Mouse (Mus musculus) erythroblast, embryonic 14.5 days (primary cell): ENCODE measurements around the gene Isy1. TPM values are rescaled to one million over a fixed set of nuclear protein-coding genes. Genes with fewer than 3 reads are reported as not detected.

ENCODE experiments used
- H3K27me3 ChIP-seq: 2 replicates; pipeline ENCODE4 v1.6.1; 2012; ENCODE audit warnings: inconsistent platforms; ENCODE audit not compliant: control insufficient read depth
- H3K36me3 ChIP-seq: 2 replicates; pipeline ENCODE4 v1.6.1; 2012; ENCODE audit warnings: mild to moderate bottlenecking, inconsistent platforms; ENCODE audit not compliant: control insufficient read depth
- H3K4me1 ChIP-seq: 2 replicates; pipeline ENCODE4 v1.6.1; 2012; ENCODE audit warnings: inconsistent platforms; ENCODE audit not compliant: control insufficient read depth
- H3K4me3 ChIP-seq: replicated peaks from 2 replicates; pipeline ENCODE3; 2012; ENCODE audit warnings: moderate library complexity, mild to moderate bottlenecking, inconsistent platforms
- H3K9me3 ChIP-seq: 2 replicates; pipeline ENCODE4 v1.6.1; 2012; ENCODE audit warnings: low read length, inconsistent platforms, mixed read lengths; ENCODE audit not compliant: control insufficient read depth
- GATA1 ChIP-seq: IDR thresholded peaks from 2 replicates; pipeline ENCODE4 v1.6.1; 2012; ENCODE audit warnings: low read length, inconsistent platforms, mixed read lengths
- TAL1 ChIP-seq: IDR thresholded peaks from 3 replicates; pipeline ENCODE4 v1.6.1; 2012; ENCODE audit warnings: low read length, inconsistent platforms, mixed read lengths
- polyA plus RNA-seq: library from polyadenylated mRNA; stranded (reverse); fragments of >175 nt; gene quantifications from 2 replicates; pipeline ENCODE4 v1.2.3, GENCODE M21; 2012

The Isy1 gene
- 2.4 and 2.6 TPM in 2 replicates for polyA plus RNA-seq

DNA sequence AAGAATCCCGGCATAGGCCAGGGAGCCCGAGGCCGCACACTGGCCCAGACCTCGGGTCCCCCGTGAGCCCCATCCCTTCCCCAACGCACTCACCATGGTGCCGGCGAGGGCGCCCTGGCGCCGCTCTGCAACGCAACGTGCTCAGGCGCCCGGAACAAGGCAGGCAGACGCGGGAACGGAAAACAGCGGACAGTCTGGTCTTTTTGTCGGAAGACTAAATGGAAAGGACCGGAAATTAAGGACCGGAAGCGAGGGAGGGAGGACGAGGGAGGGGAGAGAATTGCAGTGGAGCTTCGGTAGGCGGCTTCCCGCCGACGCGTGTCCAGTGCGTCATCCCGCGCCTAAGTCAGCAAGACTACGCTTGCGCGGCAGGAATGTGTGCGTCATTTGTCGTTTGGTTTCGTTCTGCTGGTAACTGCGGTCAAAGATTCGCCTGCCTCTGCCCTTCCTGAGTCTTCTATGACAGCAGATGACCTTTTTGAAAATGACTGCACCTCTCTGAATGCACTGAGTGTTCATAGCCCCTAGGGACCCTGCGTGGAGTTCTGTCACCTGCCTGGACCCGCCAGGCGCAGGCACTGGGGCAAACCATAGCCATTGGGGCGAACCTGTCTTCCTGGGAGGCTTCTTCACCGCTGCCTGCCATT, at the start of gene Isy1:
Gene Isy1, minus strand, starts transcription at position 248 of the 647 bp plus-strand sequence.
- TF ChIP-seq TAL1 (no peak), GATA1 (no peak)
- Histone ChIP-seq H3K9me3 (no peaks in the 10 kb centered on the region), H3K36me3 (peaks cover 69% of the 10 kb centered on the region)

DNA sequence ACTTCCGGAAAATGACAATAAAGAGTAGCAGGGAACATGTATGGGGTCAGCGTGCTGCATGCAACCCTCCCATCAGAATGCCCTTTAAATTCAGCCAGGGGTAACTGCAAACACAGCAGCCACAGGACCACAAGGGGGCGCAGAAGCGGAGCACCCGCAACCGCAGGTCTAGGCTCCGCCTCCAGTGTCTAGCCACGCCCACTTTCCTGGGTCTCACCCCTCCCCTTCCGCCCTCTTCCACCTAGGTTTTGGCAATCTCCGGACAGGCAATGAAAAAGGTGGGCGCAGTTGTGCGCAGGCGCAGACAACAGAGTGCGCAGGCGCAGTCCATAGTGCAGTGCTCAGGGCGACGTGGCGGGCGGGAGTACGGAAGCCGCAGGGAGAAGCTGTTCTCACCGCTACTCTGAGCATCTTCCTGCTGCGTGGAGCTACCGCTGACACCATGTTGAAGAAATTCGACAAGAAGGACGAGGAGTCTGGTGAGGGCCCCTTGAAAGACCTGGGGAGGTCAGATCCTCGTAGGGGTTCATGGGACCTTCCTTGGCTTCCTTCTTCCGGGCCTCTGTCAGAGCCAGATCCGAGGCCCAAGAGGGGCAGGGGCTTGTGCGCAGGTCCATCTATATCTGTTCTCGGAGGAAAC, 49.1 kb upstream of the Isy1 start, which contains the start of gene Copg1:
Gene Copg1, plus strand, starts transcription at position 221 of the 640 bp plus-strand sequence.
- peaks cover 2% of the 10 kb centered on the region; the same call in 1 of the 2 replicates for H3K27me3 ChIP-seq
- TF ChIP-seq TAL1 (no peak), GATA1 (no peak)
- H3K4me1 ChIP-seq, result peaks cover 21% of the 10 kb centered on the region
- no peaks in the 10 kb centered on the region for H3K9me3 ChIP-seq
- peak within 1 kb of the TSS; percentile 78 for H3K4me3 ChIP-seq
- peaks cover 42% of the 10 kb centered on the region for H3K36me3 ChIP-seq

More for the DNA sequence above, at the start of gene Isy1:
- H3K4me1 ChIP-seq, result peaks cover 50% of the 10 kb centered on the region
- H3K27me3 ChIP-seq, result no peaks in the 10 kb centered on the region
- H3K4me3 ChIP-seq, result peak within 1 kb of the TSS; percentile 80

DNA sequence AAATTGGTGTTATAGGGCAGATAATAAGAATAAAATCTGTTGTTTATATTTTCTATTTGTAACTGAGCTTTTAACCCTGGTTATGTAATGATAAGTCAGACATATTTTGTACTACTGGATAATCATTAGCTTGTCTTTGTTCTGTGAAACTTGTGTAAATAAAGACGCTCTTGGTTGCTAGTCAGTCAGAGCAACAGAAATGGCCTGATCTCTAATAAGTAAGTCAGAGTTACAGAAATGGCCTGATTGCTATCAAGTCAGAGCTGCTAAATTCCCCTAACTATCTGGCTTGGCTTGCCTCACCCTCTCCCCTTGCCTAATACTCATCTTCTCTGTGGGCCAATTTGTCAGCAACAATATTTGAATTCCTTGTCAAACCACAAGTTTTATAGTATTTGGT, 48.1 kb upstream of the Isy1 start:
- TF ChIP-seq GATA1 (no peak), TAL1 (no peak)

DNA sequence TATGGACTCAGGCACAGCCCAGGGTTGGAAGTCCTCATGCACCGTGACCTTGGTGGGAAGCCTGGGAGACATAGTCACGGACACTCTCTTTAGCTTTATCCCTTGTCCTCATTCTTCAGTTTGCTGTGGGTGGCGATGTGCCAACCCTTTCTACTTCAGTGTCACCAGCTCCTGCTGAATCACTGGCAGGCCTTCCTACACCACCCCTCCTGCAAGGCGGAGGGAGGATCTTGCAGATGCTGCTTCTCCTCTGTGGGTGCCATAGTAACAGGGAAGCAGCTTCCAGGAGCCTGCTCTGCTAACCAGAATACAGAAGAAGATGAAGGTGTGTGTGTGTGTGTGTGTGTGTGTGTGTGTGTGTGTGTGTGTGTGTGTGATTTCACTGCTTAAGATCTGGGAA, 44.2 kb upstream of the Isy1 start:
- H3K9me3 ChIP-seq, result no peaks in the 10 kb centered on the region
- peaks cover 11% of the 10 kb centered on the region for H3K4me1 ChIP-seq
- peaks cover 4% of the 10 kb centered on the region; the same call in 1 of the 2 replicates for H3K27me3 ChIP-seq
- no peak overlapping the region for H3K4me3 ChIP-seq
- no peaks in the 10 kb centered on the region for H3K36me3 ChIP-seq
- TF ChIP-seq GATA1 (no peak), TAL1 (no peak)

More for the DNA sequence above, 48.1 kb upstream of the Isy1 start:
- H3K36me3 ChIP-seq, result peaks cover 32% of the 10 kb centered on the region
- H3K4me3 ChIP-seq, result no peak overlapping the region
- H3K4me1 ChIP-seq, result peaks cover 21% of the 10 kb centered on the region
- peaks cover 2% of the 10 kb centered on the region; the same call in 1 of the 2 replicates for H3K27me3 ChIP-seq
- no peaks in the 10 kb centered on the region for H3K9me3 ChIP-seq

DNA sequence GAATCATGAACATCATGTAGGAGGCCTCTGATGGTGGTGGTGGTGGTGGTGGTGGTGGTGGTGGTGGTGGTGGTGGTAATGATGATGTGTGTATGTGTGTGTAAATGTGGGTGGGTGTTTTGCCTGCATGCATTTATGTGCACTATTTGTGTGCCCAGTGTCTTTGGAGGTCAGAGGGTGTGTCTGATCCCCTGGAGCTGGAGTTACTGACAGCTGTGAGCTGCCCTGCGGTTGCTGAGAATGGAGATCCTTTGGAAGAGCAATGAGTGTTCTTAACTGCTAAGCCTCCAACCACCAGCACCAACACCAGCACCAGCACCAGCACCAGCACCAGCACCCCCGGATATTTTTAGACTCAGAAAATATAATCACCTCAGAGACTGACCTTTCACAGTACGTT, 43.6 kb upstream of the Isy1 start:
- Histone ChIP-seq H3K27me3 (peaks cover 4% of the 10 kb centered on the region; the same call in 1 of the 2 replicates), H3K4me3 (no peak overlapping the region), H3K36me3 (no peaks in the 10 kb centered on the region), H3K4me1 (peaks cover 8% of the 10 kb centered on the region), H3K9me3 (no peaks in the 10 kb centered on the region)
- no peak for TF ChIP-seq GATA1
- no peak for TF ChIP-seq TAL1

DNA sequence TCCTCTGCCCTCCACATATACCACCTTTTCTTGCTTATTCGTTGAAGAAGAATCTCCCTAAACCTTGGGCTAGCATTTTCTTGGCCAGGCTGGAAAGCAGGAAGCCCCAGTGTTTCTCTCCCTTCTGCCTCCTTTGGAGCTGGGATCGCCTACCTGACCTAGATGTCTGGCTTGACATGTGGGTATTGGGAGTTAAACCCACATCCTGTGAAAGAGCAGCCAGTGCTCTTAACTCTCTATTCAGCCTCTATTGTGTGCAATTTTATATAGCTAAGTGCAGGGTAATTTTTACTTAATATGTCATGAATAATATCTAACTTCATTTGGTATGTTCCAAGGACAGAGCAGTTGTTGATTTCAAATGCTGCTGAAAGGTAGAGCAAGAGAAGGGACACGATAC, 41.0 kb upstream of the Isy1 start:
- H3K27me3 ChIP-seq, result peaks cover 4% of the 10 kb centered on the region; the same call in 1 of the 2 replicates
- no peak for TF ChIP-seq TAL1
- no peak for TF ChIP-seq GATA1
- H3K4me3 ChIP-seq, result no peak overlapping the region
- no peaks in the 10 kb centered on the region for H3K9me3 ChIP-seq
- H3K4me1 ChIP-seq, result peaks cover 17% of the 10 kb centered on the region
- no peaks in the 10 kb centered on the region for H3K36me3 ChIP-seq

DNA sequence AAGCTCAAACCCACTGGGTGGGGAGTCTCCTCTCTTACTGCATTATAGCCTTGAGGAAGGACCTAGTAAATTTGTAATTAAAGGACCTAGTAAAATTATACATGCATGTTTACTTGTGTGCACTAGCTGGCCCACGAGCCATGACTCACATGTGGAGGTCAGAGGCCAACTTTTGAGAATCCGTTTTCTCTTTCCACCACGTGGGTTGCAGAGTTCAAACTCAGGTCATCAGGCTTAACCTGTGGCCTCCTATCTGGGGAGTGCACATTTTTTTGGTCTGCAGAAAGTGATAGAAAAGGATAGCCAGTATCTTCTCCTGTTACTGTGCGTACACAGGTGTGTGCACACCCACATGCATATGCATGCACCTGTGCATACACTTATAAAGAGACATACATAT, 40.4 kb upstream of the Isy1 start:
- H3K36me3 ChIP-seq, result no peaks in the 10 kb centered on the region
- H3K4me1 ChIP-seq, result peaks cover 17% of the 10 kb centered on the region
- TF ChIP-seq GATA1 (no peak), TAL1 (no peak)
- H3K4me3 ChIP-seq, result no peak overlapping the region
- peaks cover 4% of the 10 kb centered on the region; the same call in 1 of the 2 replicates for H3K27me3 ChIP-seq
- H3K9me3 ChIP-seq, result 0 out of 2 replicates have a peak, but pooled peaks cover 2% of the 10 kb centered on the region

DNA sequence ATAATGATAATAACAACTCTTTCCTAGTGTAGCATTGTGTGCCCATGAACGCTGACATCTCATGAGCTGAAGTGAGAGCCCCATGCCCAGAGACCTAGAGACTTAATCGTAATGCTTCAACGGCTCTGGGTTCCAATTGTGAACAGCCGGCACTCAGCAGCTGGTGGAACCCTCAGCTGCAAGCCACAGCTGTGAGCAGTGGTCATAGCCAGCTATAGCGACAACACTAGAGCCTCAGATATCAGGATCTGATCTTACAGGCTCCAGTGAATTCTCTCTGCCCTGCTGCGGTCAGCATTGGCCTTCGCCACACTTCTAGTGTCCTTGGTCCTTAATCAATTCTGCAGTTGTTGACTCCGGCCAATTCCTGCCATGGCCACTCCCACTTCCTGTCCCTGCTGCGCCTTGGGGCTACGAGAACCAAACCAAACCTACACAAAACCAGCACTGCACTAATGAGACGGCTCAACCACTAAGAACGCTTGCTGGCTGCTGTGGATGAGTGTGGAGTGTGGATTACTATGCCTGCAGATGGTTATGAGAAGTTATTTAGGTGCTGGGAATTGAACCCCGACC, 37.6 kb upstream of the Isy1 start:
- Histone ChIP-seq H3K9me3 (0 out of 2 replicates have a peak, but pooled peaks cover 2% of the 10 kb centered on the region), H3K27me3 (peaks cover 2% of the 10 kb centered on the region; the same call in 1 of the 2 replicates), H3K4me1 (peaks cover 17% of the 10 kb centered on the region), H3K36me3 (no peaks in the 10 kb centered on the region), H3K4me3 (peak overlapping the region; percentile 29)
- TF ChIP-seq GATA1, result no peak
- TF ChIP-seq TAL1, result no peak

DNA sequence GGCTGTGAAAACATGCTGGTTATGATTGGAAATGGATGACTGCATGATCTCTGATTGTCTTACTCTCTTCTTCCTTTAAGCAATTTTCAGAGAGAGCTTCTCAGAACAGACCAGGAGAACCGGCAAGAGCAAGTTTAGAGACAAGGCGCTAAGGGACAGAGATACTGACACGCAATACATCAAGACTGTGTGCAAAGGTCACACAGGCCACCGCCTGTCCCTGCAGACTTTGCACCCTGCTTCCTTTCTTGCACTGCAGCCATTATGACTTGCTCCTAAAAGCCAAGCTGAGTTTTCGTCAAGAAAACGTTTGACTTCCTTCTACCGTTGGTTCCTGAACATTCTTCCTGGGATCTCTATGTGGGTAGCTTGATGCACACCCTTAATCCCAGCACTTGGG, 37.0 kb upstream of the Isy1 start:
- no peak overlapping the region for H3K4me3 ChIP-seq
- no peak for TF ChIP-seq TAL1
- no peak for TF ChIP-seq GATA1

More for the DNA sequence above, 37.0 kb upstream of the Isy1 start:
- H3K4me1 ChIP-seq, result peaks cover 19% of the 10 kb centered on the region
- H3K9me3 ChIP-seq, result 0 out of 2 replicates have a peak, but pooled peaks cover 2% of the 10 kb centered on the region
- H3K36me3 ChIP-seq, result no peaks in the 10 kb centered on the region
- H3K27me3 ChIP-seq, result 0 out of 2 replicates have a peak, but pooled peaks cover 2% of the 10 kb centered on the region
